Mouse (Mus musculus) lung, postnatal 0 days (tissue): ENCODE results near the gene Eci2. TPM values are rescaled to one million over a fixed set of nuclear protein-coding genes. Genes with fewer than 3 reads are reported as not detected.
A peak's percentile ranks its signal among the peaks of the same experiment; 100 is the strongest.
"Not testable (repeated sequence)": the region's sequence is repeated elsewhere in the genome, so short reads cannot be mapped to it uniquely, and the experiment has no call there.

Experiments
- ATAC-seq: fragments of 200-750 bp; cut with Nextera tagmentation; 2 replicates; pipeline ENCODE4 v1.8.0; 2017; ENCODE audit warnings: moderate library complexity
- DNase-seq: peaks from one replicate; pipeline ENCODE4 v3.0.0-alpha.2; 2016; ENCODE audit warnings: low spot score
- H3K27ac ChIP-seq: fragments of 300-500 bp; sonication (generic); 2 replicates; pipeline ENCODE4 v1.5.1; 2014; ENCODE audit warnings: antibody characterized with exemption, mild to moderate bottlenecking, low read length, mixed read lengths
- H3K27me3 ChIP-seq: fragments of 300-500 bp; sonication (generic); replicated peaks from 2 replicates; pipeline ENCODE4 v1.6.1; 2014; ENCODE audit warnings: low read length, mixed read lengths; ENCODE audit not compliant: insufficient read depth
- H3K36me3 ChIP-seq: fragments of 300-500 bp; sonication (generic); 2 replicates; pipeline ENCODE4 v1.6.1; 2014; ENCODE audit warnings: low read length, mixed read lengths; ENCODE audit not compliant: insufficient read depth
- H3K4me1 ChIP-seq: fragments of 300-500 bp; sonication (generic); 2 replicates; pipeline ENCODE4 v1.6.1; 2014; ENCODE audit warnings: antibody characterized with exemption, low read depth, low read length, mixed read lengths; ENCODE audit not compliant: insufficient read depth
- H3K4me2 ChIP-seq: fragments of 300-500 bp; sonication (generic); replicated peaks from 2 replicates; pipeline ENCODE4 v1.6.1; 2014; ENCODE audit warnings: low read depth, mild to moderate bottlenecking, low read length, moderate library complexity, mixed read lengths
- H3K4me3 ChIP-seq: fragments of 300-500 bp; sonication (generic); 2 replicates; pipeline ENCODE4 v1.5.1; 2014; ENCODE audit warnings: low read depth, low read length
- H3K9ac ChIP-seq: fragments of 300-500 bp; sonication (generic); replicated peaks from 2 replicates; pipeline ENCODE4 v1.6.1; 2014; ENCODE audit warnings: low read depth, mild to moderate bottlenecking
- H3K9me3 ChIP-seq: fragments of 300-500 bp; sonication (generic); 2 replicates; pipeline ENCODE4 v1.6.1; 2016; ENCODE audit warnings: low read length, mixed read lengths
- CTCF ChIP-seq: IDR thresholded peaks from 2 replicates; pipeline ENCODE4 v1.5.1; 2016; ENCODE audit warnings: antibody characterized with exemption, mild to moderate bottlenecking
- EP300 ChIP-seq: IDR thresholded peaks from 2 replicates; pipeline ENCODE4 v1.6.1; 2016; ENCODE audit warnings: antibody characterized with exemption, mild to moderate bottlenecking, control low read depth
- WGBS: fragments of 180-500 bp; shearing (Covaris S2); extraction: QIAGEN DNeasy Blood & Tissue Kit; methylation state at CpG from one replicate; pipeline ENCODE4 v1.1.7; 2014; 5-methylcytosine and 5-hydroxymethylcytosine counted together
- polyA plus RNA-seq: library from polyadenylated mRNA; unstranded; fragments of >200 nt; fragmentation: Nextera tagmentation; extraction: Ambion mirVana; gene quantifications from 2 replicates; pipeline ENCODE4 v1.2.1, GENCODE M21; 2015

Gene Eci2
- polyA plus RNA-seq, 1 experiment from 2014 or later, result 150 TPM

DNA sequence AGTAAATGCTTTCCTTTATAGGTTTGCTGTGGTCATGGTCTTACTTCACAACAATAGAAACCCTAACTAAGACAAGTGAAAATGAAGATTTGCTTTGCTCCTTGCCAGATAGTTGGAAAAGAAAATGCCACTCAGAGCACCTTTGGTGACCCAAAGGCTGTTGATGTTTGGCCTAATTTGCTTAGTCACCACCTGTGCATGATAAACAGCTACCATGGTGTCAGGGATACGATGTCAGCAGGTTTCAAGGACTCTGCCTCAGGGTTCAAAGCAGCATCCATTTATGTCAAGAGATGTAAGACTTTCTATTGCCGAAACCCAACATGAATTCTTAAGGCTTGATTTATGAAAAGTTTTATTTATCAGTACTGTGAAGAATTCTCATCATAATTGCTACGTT is 49.5 kb downstream of the Eci2 start:
- H3K9ac ChIP-seq, result no peak overlapping the region
- no peak for TF ChIP-seq EP300
- TF ChIP-seq CTCF, result no peak
- H3K36me3 ChIP-seq, result peaks cover 34% of the 10 kb centered on the region
- H3K27ac ChIP-seq, result no peak overlapping the region
- ATAC-seq, result no peak
- H3K4me2 ChIP-seq, result no peak overlapping the region
- no peaks in the 10 kb centered on the region for H3K9me3 ChIP-seq
- WGBS, result 92% methylated on average over 3 of the region's 3 CpGs
- no peak for DNase-seq
- no peaks in the 10 kb centered on the region for H3K27me3 ChIP-seq
- no peak overlapping the region for H3K4me3 ChIP-seq
- H3K4me1 ChIP-seq, result no peaks in the 10 kb centered on the region

DNA sequence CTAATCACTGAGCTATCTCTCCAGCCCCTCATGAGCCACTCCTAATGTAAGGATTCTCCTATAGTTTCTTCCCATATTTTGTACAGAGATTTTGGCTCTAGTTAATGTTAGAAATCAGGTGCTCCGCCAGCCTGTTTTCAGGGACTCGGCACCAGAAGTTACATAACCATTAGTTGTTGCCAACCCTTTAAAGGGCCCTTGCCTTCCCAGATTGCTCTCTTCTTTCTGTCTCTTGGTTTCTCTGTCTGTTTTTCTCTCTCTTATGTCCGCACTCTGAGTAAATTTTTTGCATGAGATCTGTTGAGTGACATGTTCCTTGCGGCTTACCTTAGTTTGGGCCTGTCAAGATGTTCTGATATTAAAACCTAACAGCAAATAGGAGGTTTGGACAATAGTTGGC is 50.8 kb downstream of the Eci2 start:
- Histone ChIP-seq H3K9ac (no peak overlapping the region), H3K36me3 (peaks cover 29% of the 10 kb centered on the region), H3K27me3 (no peaks in the 10 kb centered on the region), H3K4me3 (no peak overlapping the region), H3K4me1 (no peaks in the 10 kb centered on the region), H3K27ac (no peak overlapping the region), H3K9me3 (no peaks in the 10 kb centered on the region), H3K4me2 (no peak overlapping the region)
- DNase-seq, result no peak
- no peak for ATAC-seq
- 85% methylated on average over 4 of the region's 4 CpGs for WGBS
- TF ChIP-seq CTCF, result no peak
- no peak for TF ChIP-seq EP300

GRCm38 (mm10) chr13:34973770-34974169 is 53.1 kb downstream of the Eci2 start:
- Histone ChIP-seq H3K27me3 (no peaks in the 10 kb centered on the region), H3K27ac (no peak overlapping the region), H3K9me3 (no peaks in the 10 kb centered on the region), H3K36me3 (peaks cover 13% of the 10 kb centered on the region; the same call in 1 of the 2 replicates), H3K4me1 (no peaks in the 10 kb centered on the region), H3K4me2 (no peak overlapping the region), H3K9ac (no peak overlapping the region), H3K4me3 (no peak overlapping the region)
- DNase-seq (peak; percentile 22), ATAC-seq (no peak)
- WGBS, result 48% methylated on average over 1 of the region's 1 CpGs
- TF ChIP-seq EP300 (no peak), CTCF (peak; percentile 46)

DNA sequence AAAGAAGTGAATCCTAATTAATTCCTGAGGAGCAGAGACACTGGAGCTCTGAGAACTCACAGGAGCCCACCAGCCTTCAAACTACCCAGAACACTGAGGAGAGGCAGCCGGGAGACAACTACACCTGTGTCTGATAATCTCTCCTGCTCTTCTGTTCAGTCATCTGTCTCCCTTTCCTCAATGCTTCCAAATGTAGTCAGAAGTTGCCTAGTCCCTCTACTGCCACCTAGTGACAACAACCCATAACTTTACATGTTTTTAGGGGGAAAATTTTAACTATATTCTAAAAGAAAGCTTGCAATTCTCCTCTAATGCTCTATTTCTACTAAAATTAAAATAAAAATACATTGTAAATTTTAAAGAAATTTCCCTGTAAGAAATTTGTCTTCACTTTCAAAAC is 53.7 kb downstream of the Eci2 start:
- Histone ChIP-seq H3K36me3 (peaks cover 9% of the 10 kb centered on the region; the same call in 1 of the 2 replicates), H3K9ac (no peak overlapping the region), H3K4me2 (no peak overlapping the region), H3K9me3 (no peaks in the 10 kb centered on the region), H3K27ac (no peak overlapping the region), H3K4me3 (no peak overlapping the region), H3K27me3 (no peaks in the 10 kb centered on the region), H3K4me1 (no peaks in the 10 kb centered on the region)
- ATAC-seq (no peak), DNase-seq (peak; percentile 61)
- 42% methylated on average over 1 of the region's 1 CpGs for WGBS
- TF ChIP-seq CTCF (peak; percentile 68), EP300 (no peak)

DNA sequence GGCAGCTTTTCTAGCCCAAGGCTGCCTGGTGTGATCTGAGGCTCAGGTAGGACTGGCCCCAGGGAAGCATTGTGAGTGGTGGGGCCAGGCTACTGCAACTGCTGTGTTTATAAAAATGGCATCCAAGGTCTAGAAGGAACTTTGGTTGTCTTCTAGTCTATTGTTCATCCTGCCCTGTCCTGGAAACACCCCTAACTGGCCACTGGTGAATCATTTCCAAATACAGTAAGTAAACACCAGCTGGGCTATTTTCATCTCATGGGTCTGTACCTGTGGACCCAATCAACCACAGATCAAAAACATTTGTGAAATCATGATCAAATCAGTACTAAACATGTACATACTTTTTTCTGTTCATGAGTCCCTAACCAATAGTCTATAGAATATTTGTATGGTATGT is 54.4 kb downstream of the Eci2 start:
- not testable (repeated sequence) for H3K27ac ChIP-seq, DNase-seq, H3K27me3 ChIP-seq, H3K9ac ChIP-seq, H3K4me2 ChIP-seq, H3K4me1 ChIP-seq, H3K4me3 ChIP-seq, H3K36me3 ChIP-seq, H3K9me3 ChIP-seq, ATAC-seq

- not testable (repeated sequence) for H3K27ac ChIP-seq, H3K36me3 ChIP-seq, H3K9me3 ChIP-seq, DNase-seq, ATAC-seq, H3K9ac ChIP-seq, H3K4me1 ChIP-seq, H3K27me3 ChIP-seq, H3K4me2 ChIP-seq, H3K4me3 ChIP-seq
- 77% methylated on average over 9 of the region's 9 CpGs for WGBS
These were observed 61.2 kb downstream of the Eci2 start for GRCm38 (mm10) chr13:34965647-34966046.

GRCm38 (mm10) chr13:34964866-34965265 is 62.0 kb downstream of the Eci2 start:
- no peak for ATAC-seq
- WGBS, result 16% methylated on average over 5 of the region's 5 CpGs

More at GRCm38 (mm10) chr13:34964866-34965265, 62.0 kb downstream of the Eci2 start:
- Histone ChIP-seq H3K36me3 (no peaks in the 10 kb centered on the region), H3K4me3 (peak overlapping the region; percentile 37; the same call in 1 of the 2 replicates), H3K27ac (no peak overlapping the region), H3K9ac (no peak overlapping the region), H3K9me3 (no peaks in the 10 kb centered on the region), H3K4me2 (peak overlapping the region; percentile 69; the same call in 1 of the 2 replicates), H3K27me3 (no peaks in the 10 kb centered on the region), H3K4me1 (peaks cover 3% of the 10 kb centered on the region; the same call in 1 of the 2 replicates)
- DNase-seq, result no peak
- no peak for TF ChIP-seq CTCF
- TF ChIP-seq EP300, result no peak
